Comparison of ENCODE assay signal across 20 mouse cellular contexts in genomic region chr4:134570704-134571451, GRCm38 (mm10). TPM values are rescaled to one million over a fixed set of nuclear protein-coding genes. Genes with fewer than 3 reads are reported as not detected.
DNase-seq lines count a peak whose midpoint lies in the region; ATAC-seq and TF ChIP-seq lines count a peak whose summit lies in the region.
"Had no signal": no experiment of that assay in that cellular context is flagged by ENCODE, and none has a peak within 500 bp of the region (broad histone marks: within the 10 kb centered on the region; RNA-seq: fewer than 3 reads in every experiment).

No protein-coding gene starts in this region.

- TF ChIP-seq CTCF in brain, embryonic 14.5 days (IDR thresholded peaks at IDR 0.05; ENCODE audit: borderline replicate concordance, extremely low read depth, insufficient read depth, insufficient read length), result no peak
- TF ChIP-seq CTCF in stomach, postnatal 0 days (IDR thresholded peaks at IDR 0.05; ENCODE audit: low read depth), result no peak

- no peaks in the 10 kb centered on the region for H3K36me3 ChIP-seq in forebrain, embryonic 16.5 days (ENCODE audit: control insufficient read depth, insufficient read depth)
- H3K36me3 ChIP-seq in hindbrain, embryonic 16.5 days (ENCODE audit: control insufficient read depth, insufficient read depth, low read length), result peaks cover 2% of the 10 kb centered on the region; the same call in 1 of the 2 replicates
- no peaks in the 10 kb centered on the region for H3K36me3 ChIP-seq in stomach, postnatal 0 days (ENCODE audit: control insufficient read depth, insufficient read depth, low read length)
- H3K36me3 ChIP-seq: neural tube, embryonic 12.5 days had no signal

- no peaks in the 10 kb centered on the region for H3K27me3 ChIP-seq in forebrain, embryonic 16.5 days (replicated peaks; ENCODE audit: control insufficient read depth, insufficient read depth, low read length)
- H3K27me3 ChIP-seq in hindbrain, embryonic 16.5 days (replicated peaks; ENCODE audit: control insufficient read depth, insufficient read depth, low read length), result no peaks in the 10 kb centered on the region
- H3K27me3 ChIP-seq in stomach, postnatal 0 days (ENCODE audit: control insufficient read depth, insufficient read depth, low read length), result no peaks in the 10 kb centered on the region
- H3K27me3 ChIP-seq: heart, embryonic 12.5 days; liver, embryonic 12.5 days had no signal

- no peak for TF ChIP-seq EP300 in stomach, postnatal 0 days (optimal IDR thresholded peaks at IDR 0.05)

- H3K9ac ChIP-seq in forebrain, embryonic 16.5 days (replicated peaks; ENCODE audit: low read depth, low read length), result no peak overlapping the region
- no peak overlapping the region for H3K9ac ChIP-seq in hindbrain, embryonic 16.5 days (ENCODE audit: low read depth, low read length)
- no peak overlapping the region for H3K9ac ChIP-seq in stomach, postnatal 0 days (ENCODE audit: low read length)
- H3K9ac ChIP-seq: heart, embryonic 12.5 days; liver, embryonic 12.5 days; lung, embryonic 14.5 days; neural tube, embryonic 12.5 days had no signal

- peak; percentile 46 to 55 for DNase-seq in cerebellum, postnatal 25 days
- no peak for DNase-seq in cerebellum, adult 18-20 months
- peak; percentile 73 for DNase-seq in brain, embryonic 14.5 days (ENCODE audit: low read depth)
- no peak for DNase-seq in heart, postnatal 4 days
- DNase-seq in right cerebral cortex, adult 18-20 months, result no peak
- DNase-seq in stomach, postnatal 0 days (ENCODE audit: low spot score), result no peak
- DNase-seq: adrenal gland, adult 8-10 months; B cell, adult 2 months; gastrocnemius, postnatal 36 days; layer of hippocampus, postnatal 36 days; lung, embryonic 14.5 days; thymus, adult 18-20 months had no signal

- no peak for TF ChIP-seq POLR2A in brain, embryonic 14.5 days (IDR thresholded peaks at IDR 0.05; ENCODE audit: borderline replicate concordance, extremely low read depth, insufficient read depth, insufficient read length, poor library complexity, severe bottlenecking)

- no peaks in the 10 kb centered on the region for H3K9me3 ChIP-seq in forebrain, embryonic 16.5 days (ENCODE audit: control insufficient read depth, low read length)
- no peaks in the 10 kb centered on the region for H3K9me3 ChIP-seq in hindbrain, embryonic 16.5 days (ENCODE audit: control insufficient read depth, low read length)
- H3K9me3 ChIP-seq in stomach, postnatal 0 days (ENCODE audit: control insufficient read depth, low read length), result no peaks in the 10 kb centered on the region
- H3K9me3 ChIP-seq: heart, embryonic 12.5 days; liver, embryonic 12.5 days; neural tube, embryonic 12.5 days had no signal

- H3K4me3 ChIP-seq in forebrain, embryonic 16.5 days (replicated peaks; ENCODE audit: low read length), result no peak overlapping the region
- H3K4me3 ChIP-seq in hindbrain, embryonic 16.5 days (ENCODE audit: low read length), result no peak overlapping the region
- H3K4me3 ChIP-seq in stomach, postnatal 0 days (ENCODE audit: low read depth, low read length), result no peak overlapping the region
- H3K4me3 ChIP-seq: erythroblast, embryonic 14.5 days; heart, embryonic 12.5 days; liver, embryonic 12.5 days; neural tube, embryonic 12.5 days had no signal

- peak; percentile 26; the same call in 1 of the 2 replicates for ATAC-seq in forebrain, embryonic 16.5 days
- peak; percentile 34 for ATAC-seq in hindbrain, embryonic 16.5 days
- no peak for ATAC-seq in stomach, postnatal 0 days (ENCODE audit: low FRiP score, low TSS enrichment)
- ATAC-seq: intestine, embryonic 16.5 days; liver, embryonic 12.5 days had no signal

- 51% methylated on average over 14 of the region's 14 CpGs for WGBS in forebrain, embryonic 16.5 days
- WGBS in hindbrain, embryonic 16.5 days, result 43% methylated on average over 14 of the region's 14 CpGs
- 79% methylated on average over 14 of the region's 14 CpGs for WGBS in stomach, postnatal 0 days

- H3K4me2 ChIP-seq in forebrain, embryonic 16.5 days (ENCODE audit: low read length), result no peak overlapping the region
- H3K4me2 ChIP-seq in hindbrain, embryonic 16.5 days (ENCODE audit: low read length), result no peak overlapping the region
- no peak overlapping the region for H3K4me2 ChIP-seq in stomach, postnatal 0 days (replicated peaks; ENCODE audit: low read depth)
- H3K4me2 ChIP-seq: heart, embryonic 12.5 days; liver, embryonic 12.5 days; lung, embryonic 14.5 days; neural tube, embryonic 12.5 days had no signal

- peak overlapping the region; percentile 13 for H3K27ac ChIP-seq in forebrain, embryonic 16.5 days (ENCODE audit: low read length)
- H3K27ac ChIP-seq in hindbrain, embryonic 16.5 days (ENCODE audit: low read depth, low read length), result peak overlapping the region; percentile 31; the same call in 1 of the 2 replicates
- no peak overlapping the region for H3K27ac ChIP-seq in stomach, postnatal 0 days (replicated peaks)
- H3K27ac ChIP-seq: liver, embryonic 12.5 days; macrophage; neural tube, embryonic 12.5 days had no signal

- H3K4me1 ChIP-seq in forebrain, embryonic 16.5 days (replicated peaks; ENCODE audit: control insufficient read depth, insufficient read depth, low read length), result peaks cover 18% of the 10 kb centered on the region
- peaks cover 12% of the 10 kb centered on the region; the same call in 1 of the 2 replicates for H3K4me1 ChIP-seq in hindbrain, embryonic 16.5 days (ENCODE audit: control insufficient read depth, insufficient read depth, low read depth, low read length)
- H3K4me1 ChIP-seq in stomach, postnatal 0 days (replicated peaks; ENCODE audit: control insufficient read depth, insufficient read depth), result no peaks in the 10 kb centered on the region
- H3K4me1 ChIP-seq: liver, embryonic 12.5 days had no signal

RNA-seq across cellular contexts. Expression of gene Selenon, which starts 18.9 kb away (rescaled TPM):
- 46.3 and 55.6 TPM in 2 replicates for polyA plus RNA-seq in brain, embryonic 14.5 days (2012; rRNA removed)
- polyA plus RNA-seq in forebrain, embryonic 16.5 days (2015; fragmentation: Nextera tagmentation; extraction: Ambion mirVana), result 7.9 and 8.1 TPM in 2 replicates
- polyA plus RNA-seq in hindbrain, embryonic 16.5 days (2015; fragmentation: Nextera tagmentation; extraction: Ambion mirVana), result 6.7 and 7.0 TPM in 2 replicates
- 10 to 100 TPM; 46.4 to 49.9 TPM for total RNA-seq in heart, postnatal 4 days (2021)
- polyA plus RNA-seq in stomach, postnatal 0 days (2015; fragmentation: Nextera tagmentation; extraction: Ambion mirVana), result 8.6 and 12.1 TPM in 2 replicates

RNA-seq across cellular contexts. Expression of gene Mtfr1l, which starts 35.7 kb away (rescaled TPM):
- 152 and 168 TPM in 2 replicates for polyA plus RNA-seq in brain, embryonic 14.5 days (2012; rRNA removed)
- 166 and 180 TPM in 2 replicates for polyA plus RNA-seq in forebrain, embryonic 16.5 days (2015; fragmentation: Nextera tagmentation; extraction: Ambion mirVana)
- 176 and 182 TPM in 2 replicates for polyA plus RNA-seq in hindbrain, embryonic 16.5 days (2015; fragmentation: Nextera tagmentation; extraction: Ambion mirVana)
- 100 to 1,000 TPM; 145 to 150 TPM for total RNA-seq in heart, postnatal 4 days (2021)
- 64.7 and 70.3 TPM in 2 replicates for polyA plus RNA-seq in stomach, postnatal 0 days (2015; fragmentation: Nextera tagmentation; extraction: Ambion mirVana)

Comparison
In these comparisons a context has a peak if more than half of its experiments do, and no peak if none do; other contexts are left out.
1. DNase-seq: peak in cerebellum, postnatal 25 days (2 of 2) and brain, embryonic 14.5 days (single experiment); none in cerebellum, adult 18-20 months (0 of 2), heart, postnatal 4 days (single experiment), right cerebral cortex, adult 18-20 months (single experiment) and stomach, postnatal 0 days (single experiment).